Mouse (Mus musculus) heart, embryonic 14.5 days (tissue): ENCODE data around the gene Gmppa. TPM values are rescaled to one million over a fixed set of nuclear protein-coding genes. Genes with fewer than 3 reads are reported as not detected.

Experiments used
- ATAC-seq: fragments of 200-750 bp; cut with Nextera tagmentation; 2 replicates; pipeline ENCODE4 v1.8.0; 2017; ENCODE audit warnings: low read depth, moderate TSS enrichment; ENCODE audit not compliant: insufficient number of reproducible peaks, insufficient read depth, low FRiP score
- H3K27ac ChIP-seq, 2 experiments: fragments of 200-500 bp in 1 of 2; fragments of 300-500 bp in 1 of 2; sonication (generic) in 1 of 2; replicated peaks in 1 of 2; 2 replicates each; pipeline ENCODE4 v1.5.1; 2012 to 2014; ENCODE audit warnings: low read depth in 2 of 2, low read length in 2 of 2, control low read depth in 1 of 2, mild to moderate bottlenecking in 1 of 2, mixed read lengths in 1 of 2; ENCODE audit not compliant: control insufficient read depth in 1 of 2, insufficient read depth in 1 of 2
- H3K27me3 ChIP-seq: fragments of 300-500 bp; sonication (generic); 2 replicates; pipeline ENCODE4 v1.6.1; 2014; ENCODE audit warnings: mild to moderate bottlenecking, low read length, control low read depth; ENCODE audit not compliant: control insufficient read depth, insufficient read depth
- H3K36me3 ChIP-seq: fragments of 300-500 bp; sonication (generic); 2 replicates; pipeline ENCODE4 v1.6.1; 2014; ENCODE audit warnings: mild to moderate bottlenecking, control low read depth, low read length, mixed read lengths; ENCODE audit not compliant: control insufficient read depth, insufficient read depth
- H3K4me1 ChIP-seq, 2 experiments: fragments of 200-500 bp in 1 of 2; fragments of 300-500 bp in 1 of 2; sonication (generic) in 1 of 2; 2 replicates each; pipeline ENCODE4 v1.6.1; 2012 to 2014; ENCODE audit warnings: low read length in 2 of 2, control low read depth in 1 of 2, mixed read lengths in 1 of 2; ENCODE audit not compliant: control insufficient read depth in 2 of 2, insufficient read depth in 2 of 2
- H3K4me2 ChIP-seq: fragments of 300-500 bp; sonication (generic); 2 replicates; pipeline ENCODE4 v1.6.1; 2014; ENCODE audit warnings: mild to moderate bottlenecking, low read length
- H3K4me3 ChIP-seq, 2 experiments: fragments of 200-500 bp in 1 of 2; fragments of 300-500 bp in 1 of 2; sonication (generic) in 1 of 2; 2 replicates each; pipeline ENCODE4 v1.5.1; 2012 to 2014; ENCODE audit warnings: low read length in 2 of 2, mild to moderate bottlenecking in 2 of 2, control low read depth in 1 of 2, low read depth in 1 of 2, moderate library complexity in 1 of 2; ENCODE audit not compliant: control insufficient read depth in 1 of 2, insufficient read depth in 1 of 2
- H3K9ac ChIP-seq: fragments of 300-500 bp; sonication (generic); 2 replicates; pipeline ENCODE4 v1.6.1; 2014; ENCODE audit warnings: mild to moderate bottlenecking, low read length
- H3K9me3 ChIP-seq: fragments of 300-500 bp; sonication (generic); 2 replicates; pipeline ENCODE4 v1.6.1; 2016; ENCODE audit warnings: low read length, control low read depth; ENCODE audit not compliant: control insufficient read depth
- WGBS: fragments of 180-500 bp; shearing (Covaris S2); extraction: QIAGEN DNeasy Blood & Tissue Kit; methylation state at CpG from one replicate; pipeline ENCODE4 v1.1.7; 2014; 5-methylcytosine and 5-hydroxymethylcytosine counted together
- polyA plus RNA-seq: library from polyadenylated mRNA; unstranded; fragments of >200 nt; fragmentation: Nextera tagmentation; extraction: Ambion mirVana; gene quantifications from 2 replicates; pipeline ENCODE4 v1.2.1, GENCODE M21; 2014

Gene Gmppa
- polyA plus RNA-seq, 1 experiment from 2014 or later = 71.9 TPM

- H3K9me3 ChIP-seq = no peaks in the 10 kb centered on the region
- peak overlapping the region; percentile 93 to 99 for H3K27ac ChIP-seq
- H3K4me1 ChIP-seq = peaks cover 26 to 50% of the 10 kb centered on the region in 2 experiments
- peaks cover 5% of the 10 kb centered on the region for H3K27me3 ChIP-seq
- H3K36me3 ChIP-seq = peaks cover 67% of the 10 kb centered on the region
- H3K4me3 ChIP-seq = no peak overlapping the region
- H3K4me2 ChIP-seq = peak overlapping the region; percentile 48
- ATAC-seq = no peak
- WGBS = 92% methylated on average over 3 of the region's 3 CpGs
- H3K9ac ChIP-seq = peak overlapping the region; percentile 68
Measured at GRCm38 (mm10) chr1:75393846-75394245, 41.9 kb upstream of the Gmppa start.

GRCm38 (mm10) chr1:75398761-75399402 is 36.8 kb upstream of the Gmppa start:
- no peaks in the 10 kb centered on the region for H3K27me3 ChIP-seq

GRCm38 (mm10) chr1:75399755-75400492 is 35.8 kb upstream of the Gmppa start:
- Histone ChIP-seq H3K27ac (peak overlapping the region; percentile 99 to 100), H3K36me3 (peaks cover 68% of the 10 kb centered on the region), H3K9ac (peak overlapping the region; percentile 79), H3K4me3 (peak overlapping the region; percentile 39 to 48), H3K27me3 (no peaks in the 10 kb centered on the region), H3K4me1 (peaks cover 26 to 52% of the 10 kb centered on the region in 2 experiments), H3K4me2 (peak overlapping the region; percentile 82), H3K9me3 (no peaks in the 10 kb centered on the region)
- peak; percentile 88 for ATAC-seq
- 6% methylated on average over 14 of the region's 15 CpGs for WGBS

More at GRCm38 (mm10) chr1:75398761-75399402, 36.8 kb upstream of the Gmppa start:
- Histone ChIP-seq H3K36me3 (peaks cover 64% of the 10 kb centered on the region), H3K9ac (peak overlapping the region; percentile 79), H3K4me1 (peaks cover 29 to 57% of the 10 kb centered on the region in 2 experiments), H3K9me3 (no peaks in the 10 kb centered on the region), H3K4me3 (no peak overlapping the region), H3K4me2 (peak overlapping the region; percentile 82), H3K27ac (peak overlapping the region; percentile 99 to 100)
- peak; percentile 82 for ATAC-seq
- 5% methylated on average over 9 of the region's 9 CpGs for WGBS

GRCm38 (mm10) chr1:75400493-75401115 is 35.1 kb upstream of the Gmppa start:
- Histone ChIP-seq H3K27ac (peak overlapping the region; percentile 96 to 100), H3K9me3 (no peaks in the 10 kb centered on the region), H3K4me3 (peak overlapping the region; percentile 39 to 48), H3K4me1 (peaks cover 26 to 52% of the 10 kb centered on the region in 2 experiments), H3K4me2 (peak overlapping the region; percentile 82), H3K27me3 (no peaks in the 10 kb centered on the region), H3K36me3 (peaks cover 68% of the 10 kb centered on the region), H3K9ac (peak overlapping the region; percentile 79)
- 19% methylated on average over 6 of the region's 6 CpGs for WGBS
- ATAC-seq = no peak

- H3K36me3 ChIP-seq = peaks cover 89% of the 10 kb centered on the region
- H3K9me3 ChIP-seq = no peaks in the 10 kb centered on the region
- H3K4me2 ChIP-seq = no peak overlapping the region
- H3K9ac ChIP-seq = no peak overlapping the region
- H3K27me3 ChIP-seq = no peaks in the 10 kb centered on the region
- H3K27ac ChIP-seq = no peak overlapping the region
- WGBS = 84% methylated on average over 3 of the region's 3 CpGs
- H3K4me3 ChIP-seq = no peak overlapping the region
- H3K4me1 ChIP-seq = peaks cover 29 to 50% of the 10 kb centered on the region in 2 experiments
- ATAC-seq = no peak
Measured at GRCm38 (mm10) chr1:75405547-75405946, 30.2 kb upstream of the Gmppa start.

GRCm38 (mm10) chr1:75406173-75406572 is 29.6 kb upstream of the Gmppa start:
- H3K4me3 ChIP-seq = no peak overlapping the region
- H3K4me2 ChIP-seq = no peak overlapping the region
- H3K27ac ChIP-seq = peak overlapping the region in 1 of 2 experiments; percentile 87; a peak in 2 of 4 replicates
- WGBS = 87% methylated on average over 15 of the region's 15 CpGs
- no peak overlapping the region for H3K9ac ChIP-seq
- no peak for ATAC-seq
- H3K36me3 ChIP-seq = peaks cover 91% of the 10 kb centered on the region
- peaks cover 24 to 44% of the 10 kb centered on the region in 2 experiments for H3K4me1 ChIP-seq
- H3K27me3 ChIP-seq = no peaks in the 10 kb centered on the region
- H3K9me3 ChIP-seq = no peaks in the 10 kb centered on the region

- no peaks in the 10 kb centered on the region for H3K27me3 ChIP-seq
- H3K9me3 ChIP-seq = no peaks in the 10 kb centered on the region
- peak overlapping the region; percentile 87 to 96 for H3K27ac ChIP-seq
- H3K9ac ChIP-seq = peak overlapping the region; percentile 59; the same call in 1 of the 2 replicates
- no peak overlapping the region for H3K4me2 ChIP-seq
- H3K4me3 ChIP-seq = no peak overlapping the region
- H3K36me3 ChIP-seq = peaks cover 91% of the 10 kb centered on the region
- no peak for ATAC-seq
- H3K4me1 ChIP-seq = peaks cover 21 to 38% of the 10 kb centered on the region in 2 experiments
- WGBS = 78% methylated on average over 9 of the region's 9 CpGs
Measured at GRCm38 (mm10) chr1:75407056-75407455, 28.7 kb upstream of the Gmppa start.
